Mouse (Mus musculus) bone marrow, adult 2 months (tissue): ENCODE results near the gene Lsm12.

Experiments
- CTCF ChIP-seq: fragments of 200-500 bp; IDR thresholded peaks from 2 replicates; pipeline ENCODE4 v1.5.1; 2011; ENCODE audit warnings: low read length, control low read depth; ENCODE audit not compliant: control insufficient read depth, insufficient read depth
- POLR2A ChIP-seq: fragments of 200-500 bp; IDR thresholded peaks from 2 replicates; pipeline ENCODE4 v1.6.1; 2011; ENCODE audit warnings: low read depth, mild to moderate bottlenecking, control low read depth, low read length, borderline replicate concordance; ENCODE audit not compliant: control insufficient read depth

DNA sequence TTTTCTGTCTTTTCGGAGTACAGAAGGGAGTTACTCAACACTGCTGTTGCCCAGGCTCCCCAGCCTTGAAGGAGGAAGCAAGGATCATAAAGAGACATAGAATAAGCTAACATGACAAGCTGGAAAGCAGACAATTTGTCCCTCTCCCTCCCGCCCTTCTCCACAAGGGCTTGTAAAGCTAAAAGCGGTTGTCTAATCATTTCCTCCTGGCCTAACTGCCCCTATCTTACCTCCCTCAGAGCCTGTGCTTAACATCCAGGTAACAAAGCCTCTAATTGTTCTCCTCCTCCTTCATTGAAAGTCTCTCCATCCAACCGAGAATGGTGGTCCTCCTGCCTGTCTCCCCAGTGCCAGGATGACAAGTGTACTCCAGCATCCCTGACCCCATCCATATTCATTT, 5.8 kb upstream of the Lsm12 start:
- TF ChIP-seq POLR2A (no peak), CTCF (no peak)
